Mouse (Mus musculus) testis, postnatal 10 days (tissue): Measurements from ENCODE around the gene Gpr39.

ENCODE experiments used
- DNase-seq: peaks from one replicate; pipeline ENCODE4 v3.0.0; 2021; ENCODE audit warnings: low spot score

Gpr39 gene

DNA sequence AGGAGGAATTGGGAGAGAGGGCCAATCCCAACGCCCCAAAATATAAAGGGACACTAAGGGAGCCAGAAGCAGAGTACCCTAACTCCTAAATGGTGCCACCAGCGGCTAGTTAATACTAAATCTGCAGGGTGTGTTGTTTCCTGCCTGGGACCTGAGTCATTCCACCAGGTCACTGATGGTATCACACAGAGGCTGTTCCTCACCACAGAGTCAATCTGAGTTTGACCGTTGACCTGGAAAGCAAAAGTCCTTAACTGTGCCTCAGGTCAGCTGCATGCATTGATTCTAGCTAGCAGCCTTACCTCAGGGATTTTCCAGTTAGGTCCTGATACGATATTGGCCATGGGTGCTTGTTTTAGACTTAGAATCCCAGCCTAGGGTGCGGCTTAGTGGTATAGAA is 17.5 kb downstream of the Gpr39 start:
- no peak for DNase-seq

DNA sequence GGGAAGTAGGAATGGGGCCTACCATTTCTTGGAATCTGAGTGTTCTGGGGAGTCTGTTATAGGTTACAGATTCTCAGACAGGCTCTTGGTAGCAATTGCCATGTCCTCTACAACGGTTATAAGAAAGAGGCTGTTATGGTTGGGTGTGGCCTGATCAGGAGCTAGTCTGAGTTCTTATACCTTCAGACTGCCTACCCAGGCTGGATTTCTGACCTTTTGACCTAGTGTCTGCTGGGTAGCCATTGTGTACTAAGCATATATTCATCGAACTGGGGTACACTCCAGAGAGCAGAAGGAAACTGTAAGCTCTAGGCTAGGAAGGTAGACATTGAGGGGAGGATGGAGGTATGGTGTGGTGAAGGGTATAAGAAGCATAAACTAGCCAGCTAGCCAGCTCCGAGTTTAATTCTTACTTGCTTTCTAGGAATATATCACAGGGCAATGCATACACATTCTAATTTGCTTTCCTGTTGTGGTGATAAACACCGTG is 24.4 kb downstream of the Gpr39 start:
- DNase-seq: no peak

DNA sequence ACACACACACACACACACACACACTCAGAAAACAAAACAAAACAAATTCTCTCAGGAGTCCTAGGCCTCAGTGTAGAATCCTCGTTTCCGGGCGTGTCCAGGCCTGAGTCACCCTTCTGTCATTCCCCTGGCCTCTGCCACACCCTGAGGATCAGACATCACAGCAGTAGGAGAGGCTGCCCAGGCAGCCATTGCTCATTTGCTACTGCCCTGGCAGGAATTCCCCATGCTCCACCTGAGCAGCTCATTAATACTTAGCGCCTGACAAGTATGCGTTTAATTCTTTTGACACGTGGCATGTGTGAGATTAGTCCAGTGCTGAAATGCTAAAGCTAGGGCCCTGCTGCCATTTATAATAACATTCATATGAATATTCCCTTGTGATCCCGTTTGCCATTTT is 25.0 kb downstream of the Gpr39 start:
- DNase-seq: no peak

DNA sequence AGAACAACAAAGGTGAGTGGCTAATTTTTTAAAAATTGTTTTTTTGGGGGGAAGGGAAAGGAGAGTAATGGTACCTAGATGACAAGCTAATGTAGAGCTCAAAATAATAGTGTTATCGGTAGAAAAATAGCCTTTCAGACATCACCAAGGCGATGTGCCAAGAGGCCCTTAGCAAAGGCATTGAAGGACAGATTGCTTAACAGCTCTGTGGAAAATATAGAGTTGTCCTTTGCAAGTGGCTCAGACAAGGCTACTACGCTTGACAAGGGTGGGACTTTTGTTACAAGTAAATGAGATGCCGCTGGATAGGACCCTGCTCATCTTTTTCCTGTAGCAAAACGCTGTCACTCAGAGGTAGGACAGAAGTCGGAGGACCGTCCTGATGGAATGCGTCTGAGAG is 25.5 kb downstream of the Gpr39 start:
- DNase-seq: no peak

DNA sequence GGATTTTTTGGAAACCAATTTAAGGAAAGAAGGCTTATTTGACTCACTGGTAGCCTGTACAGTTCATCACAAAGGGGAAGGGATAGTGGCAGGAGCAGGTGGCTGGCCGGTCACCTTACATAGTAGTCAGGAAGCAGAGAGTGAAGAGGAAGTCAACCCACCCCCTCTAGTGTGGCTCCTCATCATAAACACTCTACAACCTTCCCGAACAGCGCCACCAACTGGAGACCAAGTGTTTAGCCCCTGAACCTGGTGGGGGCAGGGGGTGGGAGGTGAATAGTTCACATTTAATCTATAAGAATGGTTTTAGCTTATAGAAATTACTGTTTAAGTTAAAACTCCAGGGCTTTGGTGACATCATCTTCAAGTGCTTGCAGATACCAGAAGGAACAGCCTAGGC is 28.6 kb downstream of the Gpr39 start:
- no peak for DNase-seq

DNA sequence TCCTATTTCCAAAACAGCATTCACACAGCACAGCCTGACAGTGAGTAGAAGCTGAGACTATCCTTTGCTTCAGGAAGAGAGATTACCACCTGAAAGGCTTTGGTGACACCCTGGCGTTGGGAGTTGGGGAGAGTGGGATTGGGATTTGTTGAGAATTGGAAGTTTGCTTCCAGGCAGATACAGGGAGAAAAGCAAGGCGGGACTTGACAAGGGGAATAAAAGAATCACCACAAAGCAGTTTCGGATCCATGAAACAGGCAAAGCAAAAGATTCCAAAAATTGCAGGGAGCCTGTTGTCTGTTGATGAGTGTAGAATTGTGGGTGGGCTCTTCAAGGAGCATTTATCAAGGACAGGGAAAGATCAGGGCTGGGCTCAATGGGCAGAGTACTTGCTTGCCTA is 38.5 kb downstream of the Gpr39 start:
- DNase-seq: no peak

DNA sequence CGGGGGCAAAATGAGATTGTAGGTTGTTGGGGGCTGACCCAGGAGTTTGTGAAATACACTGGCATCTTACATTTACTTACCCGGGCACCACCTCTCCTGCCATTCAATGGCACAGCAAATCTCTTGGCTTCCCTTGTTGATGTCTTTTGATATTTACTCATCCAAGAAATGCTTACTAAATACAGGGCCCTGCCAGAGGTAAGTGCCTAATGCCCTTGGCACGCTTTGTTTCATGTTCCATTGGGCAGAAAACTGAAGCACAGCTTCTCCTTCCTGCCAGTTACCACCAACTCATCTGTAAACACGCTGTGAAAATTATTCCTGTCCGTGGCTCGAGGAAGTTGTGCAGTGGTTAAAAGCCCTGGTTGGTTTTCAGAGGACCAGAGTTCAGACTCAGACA is 39.4 kb downstream of the Gpr39 start:
- DNase-seq: no peak

DNA sequence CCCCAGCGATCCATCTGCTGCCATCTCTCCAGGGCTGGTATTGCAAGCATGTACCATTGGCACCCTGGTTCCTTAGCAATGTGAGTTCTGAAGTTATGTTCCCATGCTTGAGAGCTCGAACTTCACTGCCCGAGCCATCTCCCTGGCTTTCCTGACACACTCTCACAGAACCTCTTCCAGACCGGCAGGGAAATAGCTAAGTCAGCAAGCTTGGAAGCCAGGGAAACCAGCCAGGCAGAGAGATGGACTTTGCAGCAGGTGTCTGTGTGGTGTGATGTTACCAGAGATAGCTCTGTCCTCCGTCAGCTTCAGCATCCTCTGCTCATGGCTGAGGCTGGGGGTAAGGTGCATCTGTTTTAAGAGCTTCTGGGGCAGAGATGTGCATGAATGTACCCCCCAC is 41.1 kb downstream of the Gpr39 start:
- DNase-seq: no peak

DNA sequence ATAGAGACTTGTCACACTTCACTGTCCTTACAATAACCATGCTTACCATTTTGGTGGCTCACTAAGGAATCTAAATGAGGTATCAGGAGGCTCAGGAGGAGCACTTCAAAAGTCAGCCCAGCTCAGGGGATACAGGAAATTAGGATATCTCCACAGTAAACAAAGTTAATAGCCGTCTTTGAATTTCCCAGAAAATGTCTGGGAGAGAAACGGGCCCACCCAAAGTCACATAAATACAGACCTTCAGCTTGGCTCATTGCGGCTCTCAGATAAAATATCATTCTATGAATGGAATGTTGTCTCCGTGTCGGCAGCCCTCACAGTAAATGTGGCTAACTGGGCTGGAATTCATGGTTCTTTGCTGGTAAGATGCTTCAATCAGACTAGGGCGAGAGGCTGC is 42.3 kb downstream of the Gpr39 start:
- no peak for DNase-seq

DNA sequence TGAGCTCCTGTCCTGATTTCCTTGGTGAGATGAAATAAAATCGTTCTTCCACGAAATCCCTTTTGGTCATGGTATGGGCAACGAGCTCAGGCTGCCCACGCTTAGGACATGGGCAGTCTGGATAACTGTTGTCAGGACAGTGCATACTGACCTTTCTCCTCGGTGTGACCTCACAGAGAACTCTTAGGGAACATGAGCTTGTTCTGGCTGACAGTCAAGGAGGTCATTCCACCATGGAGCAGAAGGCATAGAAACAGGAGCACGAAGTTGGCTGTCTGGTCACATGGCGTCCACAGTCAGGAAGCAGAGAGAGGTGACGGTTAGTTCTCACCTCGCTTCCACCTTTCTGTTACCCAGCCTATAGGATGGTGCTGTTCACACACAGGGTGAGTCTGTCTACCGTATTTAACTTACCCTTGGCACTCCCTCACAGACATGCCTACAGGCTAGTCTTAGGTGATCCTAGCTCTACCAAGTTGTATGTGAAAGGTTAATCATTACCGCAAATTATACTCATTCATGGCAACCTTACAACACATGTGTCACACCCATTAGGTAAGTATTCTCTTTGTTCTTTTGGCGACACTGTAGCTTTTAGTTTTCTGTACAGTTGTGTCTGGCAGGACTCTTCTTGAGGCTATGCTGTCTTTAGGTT is 44.4 kb downstream of the Gpr39 start:
- no peak for DNase-seq

DNA sequence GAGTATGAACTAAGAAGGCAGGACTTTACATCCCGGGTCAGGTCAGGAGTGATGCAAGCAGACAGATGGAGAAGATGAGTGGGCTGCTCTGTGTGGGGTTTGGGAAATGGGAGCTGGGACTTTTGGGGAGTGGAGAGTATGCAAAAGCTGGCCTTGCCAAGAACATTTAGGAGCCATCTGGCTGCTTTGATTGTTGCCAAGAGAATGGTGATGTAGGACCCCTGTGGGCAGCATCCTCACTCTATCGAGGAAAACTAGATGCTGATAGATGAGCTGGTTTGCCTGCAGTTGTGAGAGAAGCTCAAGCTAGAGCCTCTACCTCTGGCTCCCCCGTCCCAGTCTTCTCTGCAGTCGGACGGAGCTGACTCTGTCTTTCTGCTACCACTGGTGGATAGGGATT is 47.5 kb downstream of the Gpr39 start:
- no peak for DNase-seq

DNA sequence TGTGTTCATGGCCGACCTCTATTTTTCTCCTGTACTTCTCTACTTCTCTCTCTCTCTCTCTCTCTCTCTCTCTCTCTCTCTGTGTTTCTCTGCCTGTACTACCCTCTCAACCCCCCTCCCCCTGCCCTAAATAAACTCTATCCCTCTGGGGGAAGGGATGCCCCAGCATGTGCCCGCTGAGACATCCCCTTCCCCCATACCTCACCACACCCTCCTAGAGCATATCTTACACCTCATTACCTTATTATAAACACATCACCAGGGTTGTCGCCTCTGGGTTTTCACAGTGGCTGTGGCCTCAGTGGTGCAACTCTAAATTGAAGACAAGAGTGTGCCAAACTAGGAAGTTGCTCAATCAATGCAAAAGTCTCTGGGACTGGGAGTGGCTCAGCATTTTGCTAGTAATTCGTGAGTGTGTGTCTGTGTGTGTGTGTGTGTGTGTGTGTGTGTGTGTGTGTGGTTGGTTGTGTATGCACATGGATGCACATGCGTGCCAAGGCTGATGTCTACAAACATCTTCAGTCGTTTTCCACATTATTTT is 52.3 kb downstream of the Gpr39 start:
- no peak for DNase-seq

DNA sequence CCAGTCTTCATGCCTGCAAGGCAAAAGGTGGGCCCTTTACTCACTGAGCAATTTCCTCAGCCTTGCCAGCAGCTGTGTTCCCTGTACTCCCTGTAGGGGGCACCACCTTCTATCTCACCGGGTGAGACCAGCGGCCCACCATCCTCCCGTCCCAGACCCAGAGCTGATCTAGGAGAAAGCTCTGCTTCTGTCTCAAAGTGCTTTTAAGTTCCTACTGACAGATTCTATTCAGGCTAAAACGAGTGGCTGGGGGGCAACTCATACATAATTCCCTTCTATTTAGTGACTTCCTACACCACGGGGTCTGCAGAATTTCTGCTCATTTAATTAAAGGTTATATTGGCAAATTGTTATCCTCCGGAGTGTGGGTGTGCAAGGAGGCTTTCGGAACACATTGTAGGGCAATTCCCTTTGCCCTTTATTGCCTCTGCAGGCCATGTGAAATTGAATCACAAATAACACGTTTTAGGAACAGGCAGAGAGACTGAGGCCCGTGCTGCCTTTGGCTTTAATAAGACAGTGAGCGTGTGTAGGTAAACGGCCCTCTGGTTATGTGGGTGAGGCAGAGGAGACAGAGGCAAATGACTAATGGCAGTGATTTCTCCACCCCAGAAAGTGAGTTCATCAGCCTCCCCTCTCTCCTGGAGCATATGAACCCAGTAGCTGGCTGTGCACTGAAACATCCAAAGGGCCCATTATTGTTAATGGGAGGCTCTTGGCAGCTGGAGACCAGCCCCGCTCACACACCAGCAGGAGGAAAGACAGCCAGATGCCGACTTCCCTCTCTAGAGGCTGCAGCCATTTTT is 53.1 kb downstream of the Gpr39 start:
- no peak for DNase-seq

DNA sequence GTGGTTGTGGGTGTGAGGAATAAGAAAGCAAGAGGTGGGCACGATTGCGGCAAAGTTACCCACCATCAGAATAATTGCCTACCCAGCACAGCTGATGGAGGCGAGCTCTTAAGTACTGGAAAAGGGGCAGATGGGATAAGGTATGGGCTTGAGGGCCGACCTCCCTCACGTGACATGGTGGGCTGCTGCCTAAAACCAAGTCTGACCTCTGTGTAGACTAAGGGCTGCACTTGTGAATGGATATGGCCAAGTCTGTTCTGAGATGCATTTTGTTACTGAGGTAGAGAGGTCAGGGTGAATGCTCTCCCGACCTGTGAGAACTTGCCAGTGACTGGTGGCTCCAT is 53.7 kb downstream of the Gpr39 start:
- no peak for DNase-seq

DNA sequence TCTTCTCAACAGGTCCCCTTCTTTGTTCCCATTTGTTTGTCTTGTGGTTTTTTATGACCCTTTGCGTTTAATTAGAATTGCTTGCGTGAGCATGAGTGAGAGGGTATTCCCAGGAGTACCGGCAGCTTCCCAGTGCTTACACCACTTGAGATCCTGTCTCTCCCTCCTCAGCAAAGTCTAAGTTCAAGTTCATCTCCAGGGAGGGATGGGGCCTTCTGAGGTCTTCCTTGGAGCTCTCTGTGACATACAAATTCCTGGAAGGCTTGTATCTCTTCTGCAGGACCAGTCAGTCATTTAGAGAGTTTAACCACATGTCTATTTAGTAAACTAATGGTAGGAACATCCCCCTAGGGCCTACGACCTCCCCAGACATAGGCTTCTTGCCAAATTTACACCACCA is 55.1 kb downstream of the Gpr39 start:
- DNase-seq: no peak

DNA sequence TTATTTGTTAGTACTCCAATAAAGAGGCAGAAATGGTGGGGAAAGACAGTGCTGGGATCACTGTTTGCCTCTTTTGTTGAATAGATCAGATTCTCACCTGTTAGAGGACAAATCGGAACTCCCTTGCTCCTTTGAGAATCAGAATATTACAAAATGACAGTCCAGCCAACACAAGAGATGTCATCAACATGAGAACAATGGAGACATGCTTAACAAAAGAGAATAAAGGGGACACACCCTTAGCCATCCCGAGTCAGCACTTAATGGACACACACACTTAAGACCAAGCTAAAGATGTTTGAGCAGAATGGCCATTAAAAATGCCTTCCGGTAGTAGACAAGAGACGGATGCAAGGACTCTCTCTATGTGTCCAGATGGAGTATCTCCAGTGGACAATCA is 68.0 kb downstream of the Gpr39 start:
- DNase-seq: no peak

DNA sequence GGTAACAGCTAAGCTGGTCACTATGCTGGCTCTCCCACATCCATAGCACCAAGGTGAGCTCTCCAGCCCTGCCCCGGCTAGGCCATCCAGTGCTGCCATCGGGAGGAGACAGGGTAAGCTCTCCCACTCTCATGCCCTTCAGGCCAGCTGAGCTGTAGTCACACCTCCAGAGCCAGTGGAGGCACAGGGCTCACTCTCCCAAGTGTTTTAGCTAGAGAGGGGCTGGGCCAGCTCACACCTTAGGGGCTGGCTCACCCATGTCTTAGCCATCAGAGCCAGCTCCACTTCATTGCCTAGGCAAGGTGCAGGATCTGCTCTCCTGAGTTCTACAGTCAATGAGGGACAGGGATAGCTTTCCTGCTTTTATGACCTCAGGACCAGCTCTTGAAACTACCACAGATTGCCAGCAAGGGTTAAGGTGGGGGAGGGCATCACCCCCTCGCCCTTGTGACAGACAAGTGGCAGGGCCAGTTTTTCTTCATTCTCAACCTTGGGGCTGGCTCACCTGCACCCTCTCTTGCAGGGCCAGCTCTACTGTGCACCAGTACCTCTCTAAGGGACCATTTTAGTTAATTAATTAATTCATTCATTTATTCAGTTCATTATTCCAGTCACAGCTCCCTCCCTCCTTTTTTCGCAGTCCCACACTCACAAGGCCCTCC is 78.7 kb downstream of the Gpr39 start:
- no peak for DNase-seq

DNA sequence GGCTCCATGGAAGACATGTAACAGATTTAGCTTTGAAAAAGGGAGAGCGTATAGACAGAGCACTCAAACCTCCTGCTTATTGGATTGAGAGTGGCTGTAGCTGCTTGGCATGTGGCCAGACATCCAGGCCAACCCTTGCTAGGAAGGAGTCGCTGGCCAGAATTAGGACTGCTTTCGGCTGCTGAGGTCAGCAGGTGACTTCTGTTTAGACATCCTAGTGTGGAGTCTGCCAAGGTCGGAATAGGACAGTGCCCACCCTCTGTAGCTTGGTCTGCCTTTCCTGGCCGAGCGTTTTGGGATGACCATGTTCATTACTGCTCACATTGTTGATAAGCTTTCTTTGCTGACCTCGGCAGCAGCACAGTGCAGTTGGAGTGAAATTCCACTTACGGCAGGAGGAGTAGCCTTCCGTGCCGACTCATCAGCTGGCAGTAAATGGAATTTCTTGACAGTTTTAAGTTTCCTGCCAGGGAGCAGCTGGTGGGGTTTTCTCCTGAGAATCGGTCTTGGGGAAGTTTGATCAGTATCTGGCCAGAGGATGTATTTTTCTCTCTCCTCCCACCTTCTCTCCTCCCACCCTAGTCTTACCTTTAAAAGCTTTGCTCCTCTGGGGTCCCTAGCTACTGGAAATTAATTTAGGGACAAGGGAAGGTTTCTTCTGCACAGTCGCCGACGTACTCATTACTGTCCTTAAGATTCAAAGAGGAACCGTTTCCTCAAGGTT is 83.3 kb downstream of the Gpr39 start:
- peak; percentile 69 for DNase-seq

DNA sequence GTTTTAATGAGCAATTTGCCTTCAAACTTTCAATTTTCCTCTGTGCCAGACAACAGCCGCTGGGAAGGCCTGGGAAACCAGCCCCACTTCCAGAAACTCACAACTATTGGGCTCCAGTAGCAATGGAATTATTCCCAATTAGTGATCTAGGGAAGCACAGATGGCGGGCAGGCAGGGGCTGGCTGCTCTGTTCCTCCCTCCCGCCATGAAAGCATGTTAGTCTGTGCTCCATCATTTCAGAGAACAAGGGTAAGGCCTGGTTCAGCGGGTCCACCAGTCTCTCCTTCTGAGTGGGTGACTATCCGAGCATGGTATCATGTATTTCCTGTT is 83.9 kb downstream of the Gpr39 start:
- no peak for DNase-seq

DNA sequence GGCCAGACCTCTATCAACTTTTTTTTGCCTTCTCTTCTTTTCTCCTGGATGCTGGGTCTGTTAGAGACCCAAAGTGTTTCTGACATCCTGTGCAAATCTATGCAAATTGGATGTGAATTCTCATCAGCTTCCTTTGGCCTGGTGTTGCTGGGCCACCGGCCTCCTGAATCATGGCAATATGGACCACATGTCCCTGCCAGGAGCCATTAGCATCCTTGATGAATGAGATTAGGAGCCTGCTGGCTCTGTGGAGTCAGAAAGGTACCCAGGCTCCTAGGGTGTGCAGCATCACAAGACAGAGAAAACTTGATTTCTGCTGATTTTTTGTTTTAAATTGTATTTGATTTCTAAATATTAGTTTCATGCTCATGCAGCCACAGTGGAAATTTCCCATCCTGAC is 85.3 kb downstream of the Gpr39 start:
- no peak for DNase-seq

DNA sequence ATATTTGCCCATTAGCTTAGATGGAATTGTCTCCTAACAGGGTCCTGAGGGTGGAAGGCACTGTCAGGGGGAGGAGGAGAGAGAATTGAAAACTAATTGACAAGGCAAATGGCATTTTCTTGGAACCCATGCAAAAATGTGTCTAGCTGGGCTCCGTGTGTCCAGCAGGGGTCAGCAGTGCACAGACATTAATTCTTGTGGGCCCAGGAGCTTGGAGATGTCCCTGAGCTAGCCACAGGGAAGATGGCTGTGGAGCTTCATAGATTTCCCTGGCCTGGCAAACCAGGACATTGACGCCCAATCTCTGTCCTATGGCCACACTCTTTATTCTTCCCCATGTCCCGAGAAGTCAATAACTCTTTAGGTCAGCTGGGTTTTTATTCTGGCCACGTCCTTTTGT is 113.0 kb downstream of the Gpr39 start:
- peak; percentile 77 for DNase-seq

DNA sequence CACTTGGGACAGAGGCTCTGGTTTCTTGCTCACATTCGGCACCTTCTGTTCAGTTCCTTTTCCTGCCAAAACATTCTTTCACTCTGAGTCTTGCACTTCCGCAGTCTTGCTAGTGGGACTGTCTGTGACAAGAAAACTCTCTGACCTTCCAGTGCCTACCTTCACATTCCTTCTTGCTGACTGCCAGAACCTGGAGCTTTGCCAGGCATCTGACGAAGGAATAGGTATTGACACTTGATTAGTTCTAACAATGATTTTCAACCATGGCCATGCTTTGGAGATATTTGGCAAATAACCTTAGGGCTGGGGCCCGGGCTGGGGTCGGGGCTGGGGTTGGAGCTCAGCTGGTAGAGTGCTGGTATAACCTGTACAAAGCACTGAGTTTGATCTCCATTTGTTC is 123.7 kb downstream of the Gpr39 start:
- DNase-seq: no peak

DNA sequence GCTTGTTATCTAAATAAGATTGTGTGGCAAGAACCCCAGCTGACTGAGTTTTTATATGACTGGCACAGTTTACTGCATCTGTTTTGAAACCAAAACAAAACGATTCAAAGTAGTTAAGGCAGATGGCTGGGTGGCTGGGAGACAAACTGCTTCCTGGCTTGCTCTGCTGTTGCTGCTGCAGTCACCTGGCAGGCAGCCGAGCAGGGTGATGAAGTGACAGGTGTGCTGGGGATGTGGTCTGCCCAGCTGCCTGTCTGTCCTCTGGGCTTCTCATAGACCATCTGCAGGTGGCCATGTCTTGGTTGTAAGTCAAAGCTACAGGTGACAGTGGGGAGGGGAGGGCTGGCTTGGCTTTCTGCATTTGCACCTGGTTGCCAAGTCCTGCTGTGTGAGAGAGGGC is 131.6 kb downstream of the Gpr39 start:
- no peak for DNase-seq
